Mouse (Mus musculus) erythroblast, embryonic 14.5 days (primary cell): ENCODE data around the gene Phgr1.

Source experiments
- GATA1 ChIP-seq: IDR thresholded peaks from 2 replicates; pipeline ENCODE4 v1.6.1; 2012; ENCODE audit warnings: low read length, inconsistent platforms, mixed read lengths
- TAL1 ChIP-seq: IDR thresholded peaks from 3 replicates; pipeline ENCODE4 v1.6.1; 2012; ENCODE audit warnings: low read length, inconsistent platforms, mixed read lengths

GRCm38 (mm10) chr2:118822800-118823199, 50.2 kb downstream of the Phgr1 start:
- TF ChIP-seq TAL1 = no peak
- TF ChIP-seq GATA1 = no peak
